Mouse (Mus musculus) embryonic fibroblast, embryonic 13.5 days (primary cell): ENCODE data around the gene Ccna2.

Experiments used
- CTCF ChIP-seq: IDR thresholded peaks from 2 replicates; pipeline ENCODE4 v1.5.1; 2011; ENCODE audit warnings: mild to moderate bottlenecking, control low read depth, low read length, moderate library complexity, borderline replicate concordance; ENCODE audit not compliant: insufficient read depth
- POLR2A ChIP-seq: IDR thresholded peaks from 2 replicates; pipeline ENCODE4 v1.6.1; 2011; ENCODE audit warnings: low read depth, mild to moderate bottlenecking, control low read depth, low read length, moderate library complexity

DNA sequence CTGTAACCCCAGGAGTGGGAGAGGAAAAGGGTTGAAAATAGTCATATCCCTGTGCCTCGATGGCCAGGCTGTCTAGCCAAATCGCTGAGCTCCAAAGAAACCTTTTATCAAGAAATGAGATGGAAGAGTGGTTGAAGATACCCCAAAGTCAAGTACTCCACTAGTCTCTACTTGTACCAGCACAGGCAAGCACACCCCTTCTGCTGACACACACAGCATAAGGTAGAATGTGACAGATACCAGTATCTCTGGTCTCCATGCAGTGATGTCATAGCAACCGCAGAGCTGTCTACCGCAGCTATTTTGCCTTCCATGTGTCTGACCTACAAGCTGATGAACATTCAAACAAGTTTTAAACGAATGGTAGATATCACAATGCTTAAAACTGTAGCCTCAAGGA, 2.1 kb downstream of the Ccna2 start:
- no peak for TF ChIP-seq POLR2A
- no peak for TF ChIP-seq CTCF
